Mouse (Mus musculus) forebrain, embryonic 14.5 days (tissue): ENCODE data around the gene Anapc5. TPM values are rescaled to one million over a fixed set of nuclear protein-coding genes. Genes with fewer than 3 reads are reported as not detected.

Source experiments
- ATAC-seq: fragments of 200-750 bp; cut with Nextera tagmentation; 2 replicates; pipeline ENCODE4 v1.8.0; 2017; ENCODE audit warnings: mild to moderate bottlenecking, moderate library complexity
- DNase-seq: peaks from one replicate; pipeline ENCODE4 v3.0.0-alpha.2; 2015; ENCODE audit warnings: low spot score
- H3K27ac ChIP-seq: fragments of 300-500 bp; sonication (generic); 2 replicates; pipeline ENCODE4 v1.5.1; 2014; ENCODE audit warnings: low read depth, mild to moderate bottlenecking, control low read depth, low read length, moderate library complexity
- H3K27me3 ChIP-seq: fragments of 300-500 bp; sonication (generic); replicated peaks from 2 replicates; pipeline ENCODE4 v1.6.1; 2014; ENCODE audit warnings: low read length, control low read depth, mixed read lengths; ENCODE audit not compliant: control insufficient read depth, insufficient read depth
- H3K36me3 ChIP-seq: fragments of 300-500 bp; sonication (generic); 2 replicates; pipeline ENCODE4 v1.6.1; 2014; ENCODE audit warnings: low read length, control low read depth; ENCODE audit not compliant: control insufficient read depth, insufficient read depth
- H3K4me1 ChIP-seq: fragments of 300-500 bp; sonication (generic); 2 replicates; pipeline ENCODE4 v1.6.1; 2014; ENCODE audit warnings: antibody characterized with exemption, low read length, control low read depth; ENCODE audit not compliant: control insufficient read depth, insufficient read depth
- H3K4me2 ChIP-seq: fragments of 300-500 bp; sonication (generic); 2 replicates; pipeline ENCODE4 v1.6.1; 2014; ENCODE audit warnings: mild to moderate bottlenecking, control low read depth, low read length
- H3K4me3 ChIP-seq: fragments of 300-500 bp; sonication (generic); 2 replicates; pipeline ENCODE4 v1.5.1; 2014; ENCODE audit warnings: low read depth, low read length, control low read depth
- H3K9ac ChIP-seq: fragments of 300-500 bp; sonication (generic); 2 replicates; pipeline ENCODE4 v1.6.1; 2014; ENCODE audit warnings: mild to moderate bottlenecking, low read length, control low read depth, moderate library complexity
- H3K9me3 ChIP-seq: fragments of 300-500 bp; sonication (generic); replicated peaks from 2 replicates; pipeline ENCODE4 v1.6.1; 2016; ENCODE audit warnings: low read length, control low read depth, mixed read lengths; ENCODE audit not compliant: control insufficient read depth
- WGBS: fragments of 180-500 bp; shearing (Covaris S2); extraction: QIAGEN DNeasy Blood & Tissue Kit; methylation state at CpG from one replicate; pipeline ENCODE4 v1.1.7; 2014; 5-methylcytosine and 5-hydroxymethylcytosine counted together
- polyA plus RNA-seq: library from polyadenylated mRNA; unstranded; fragments of >200 nt; fragmentation: Nextera tagmentation; extraction: Ambion mirVana; gene quantifications from 2 replicates; pipeline ENCODE4 v1.2.1, GENCODE M21; 2014

Gene Anapc5
- polyA plus RNA-seq, 1 experiment from 2014 or later: 484 TPM

DNA sequence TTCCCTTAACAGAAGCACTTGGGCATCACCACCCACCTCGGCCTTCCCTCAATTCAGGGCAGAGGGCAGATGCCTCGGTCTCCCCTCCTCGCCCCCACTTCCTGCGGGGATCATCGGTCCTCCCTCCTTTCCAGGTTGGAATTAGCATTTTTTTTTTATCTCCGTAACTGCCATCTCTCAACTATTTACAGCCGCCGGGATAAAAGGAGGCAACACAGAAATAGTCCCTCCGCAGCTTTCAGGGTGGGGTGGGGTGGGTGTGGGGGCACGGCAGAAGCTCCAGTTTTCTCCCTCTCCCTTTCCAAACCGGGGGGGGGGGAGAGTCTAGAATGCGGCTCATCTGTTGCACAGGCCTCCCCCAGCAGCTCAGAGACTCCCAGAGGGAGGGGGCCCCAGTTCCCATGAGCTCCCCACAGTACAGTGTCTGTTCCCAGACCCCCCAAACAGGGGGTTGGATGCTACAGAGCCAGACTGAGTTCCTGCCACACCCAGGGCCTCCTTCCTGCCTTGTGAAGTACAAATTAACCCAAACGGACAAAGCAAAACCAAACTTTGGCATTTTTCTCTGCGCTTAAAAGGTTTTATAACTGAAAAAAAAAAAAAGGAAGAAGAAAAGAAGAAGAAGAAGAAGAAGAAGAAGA is 45.4 kb downstream of the Anapc5 start:
- H3K9ac ChIP-seq: no peak overlapping the region
- 86% methylated on average over 14 of the region's 14 CpGs for WGBS
- no peak for ATAC-seq
- 0 out of 2 replicates have a peak, but pooled peaks cover 2% of the 10 kb centered on the region for H3K4me1 ChIP-seq
- no peak overlapping the region for H3K4me2 ChIP-seq
- H3K4me3 ChIP-seq: no peak overlapping the region
- no peak overlapping the region for H3K27ac ChIP-seq
- 0 out of 2 replicates have a peak, but pooled peaks cover 3% of the 10 kb centered on the region for H3K36me3 ChIP-seq
- no peak for DNase-seq
- no peaks in the 10 kb centered on the region for H3K9me3 ChIP-seq
- H3K27me3 ChIP-seq: no peaks in the 10 kb centered on the region

- Histone ChIP-seq H3K9ac (no peak overlapping the region), H3K4me2 (no peak overlapping the region), H3K27me3 (no peaks in the 10 kb centered on the region), H3K9me3 (no peaks in the 10 kb centered on the region), H3K27ac (no peak overlapping the region), H3K4me3 (no peak overlapping the region), H3K36me3 (0 out of 2 replicates have a peak, but pooled peaks cover 3% of the 10 kb centered on the region), H3K4me1 (0 out of 2 replicates have a peak, but pooled peaks cover 2% of the 10 kb centered on the region)
- WGBS: 81% methylated on average over 28 of the region's 28 CpGs
- DNase-seq (no peak), ATAC-seq (no peak)
Measured at GRCm38 (mm10) chr5:122774743-122775611, 46.2 kb downstream of the Anapc5 start.

GRCm38 (mm10) chr5:122773756-122774155 is 47.4 kb downstream of the Anapc5 start:
- no peak overlapping the region for H3K27ac ChIP-seq
- ATAC-seq (no peak), DNase-seq (peak; percentile 25)
- H3K27me3 ChIP-seq: no peaks in the 10 kb centered on the region
- H3K4me1 ChIP-seq: no peaks in the 10 kb centered on the region
- no peaks in the 10 kb centered on the region for H3K9me3 ChIP-seq
- H3K4me3 ChIP-seq: no peak overlapping the region
- H3K36me3 ChIP-seq: 0 out of 2 replicates have a peak, but pooled peaks cover 7% of the 10 kb centered on the region
- H3K4me2 ChIP-seq: no peak overlapping the region
- no peak overlapping the region for H3K9ac ChIP-seq
- WGBS: 77% methylated on average over 11 of the region's 11 CpGs

DNA sequence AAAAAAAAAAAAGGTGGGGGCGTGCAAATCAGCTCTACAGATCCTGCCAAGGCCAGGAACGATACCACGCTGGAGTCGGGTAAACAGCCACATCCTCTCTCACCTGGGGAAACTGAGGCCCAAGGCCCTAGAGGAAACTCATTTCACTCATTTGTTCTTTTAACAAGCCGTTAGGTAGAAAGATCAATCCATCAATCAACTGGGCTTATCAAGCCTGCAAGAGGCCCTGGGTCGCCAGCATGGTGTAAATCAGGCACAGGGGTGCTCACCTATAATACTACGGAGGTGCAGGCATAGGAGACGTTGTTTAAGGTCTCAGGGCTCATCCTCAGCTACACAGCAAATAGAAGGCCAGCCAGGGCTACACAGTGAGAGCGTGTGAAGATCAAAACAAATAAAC is 49.7 kb downstream of the Anapc5 start:
- Histone ChIP-seq H3K9ac (no peak overlapping the region), H3K27ac (no peak overlapping the region), H3K27me3 (no peaks in the 10 kb centered on the region), H3K9me3 (no peaks in the 10 kb centered on the region), H3K4me1 (no peaks in the 10 kb centered on the region), H3K4me3 (no peak overlapping the region), H3K4me2 (no peak overlapping the region), H3K36me3 (0 out of 2 replicates have a peak, but pooled peaks cover 7% of the 10 kb centered on the region)
- DNase-seq (no peak), ATAC-seq (no peak)
- 94% methylated on average over 9 of the region's 9 CpGs for WGBS

GRCm38 (mm10) chr5:122770806-122771261 is 50.3 kb downstream of the Anapc5 start:
- Histone ChIP-seq H3K9me3 (no peaks in the 10 kb centered on the region), H3K36me3 (0 out of 2 replicates have a peak, but pooled peaks cover 7% of the 10 kb centered on the region), H3K9ac (no peak overlapping the region), H3K27ac (no peak overlapping the region), H3K4me3 (no peak overlapping the region), H3K4me1 (no peaks in the 10 kb centered on the region), H3K4me2 (no peak overlapping the region), H3K27me3 (no peaks in the 10 kb centered on the region)
- no peak for ATAC-seq
- 84% methylated on average over 10 of the region's 10 CpGs for WGBS
- DNase-seq: no peak

GRCm38 (mm10) chr5:122770304-122770703 is 50.8 kb downstream of the Anapc5 start:
- Histone ChIP-seq H3K9ac (no peak overlapping the region), H3K27me3 (no peaks in the 10 kb centered on the region), H3K4me1 (no peaks in the 10 kb centered on the region), H3K9me3 (no peaks in the 10 kb centered on the region), H3K27ac (no peak overlapping the region), H3K4me3 (no peak overlapping the region), H3K36me3 (0 out of 2 replicates have a peak, but pooled peaks cover 7% of the 10 kb centered on the region), H3K4me2 (no peak overlapping the region)
- 80% methylated on average over 7 of the region's 7 CpGs for WGBS
- ATAC-seq (no peak), DNase-seq (no peak)

GRCm38 (mm10) chr5:122769101-122769568 is 52.0 kb downstream of the Anapc5 start:
- no peaks in the 10 kb centered on the region for H3K9me3 ChIP-seq
- H3K4me1 ChIP-seq: no peaks in the 10 kb centered on the region
- H3K27me3 ChIP-seq: no peaks in the 10 kb centered on the region
- H3K9ac ChIP-seq: no peak overlapping the region
- 0 out of 2 replicates have a peak, but pooled peaks cover 7% of the 10 kb centered on the region for H3K36me3 ChIP-seq
- DNase-seq (no peak), ATAC-seq (no peak)
- H3K27ac ChIP-seq: no peak overlapping the region
- H3K4me2 ChIP-seq: no peak overlapping the region
- no peak overlapping the region for H3K4me3 ChIP-seq
- WGBS: 86% methylated on average over 15 of the region's 15 CpGs

DNA sequence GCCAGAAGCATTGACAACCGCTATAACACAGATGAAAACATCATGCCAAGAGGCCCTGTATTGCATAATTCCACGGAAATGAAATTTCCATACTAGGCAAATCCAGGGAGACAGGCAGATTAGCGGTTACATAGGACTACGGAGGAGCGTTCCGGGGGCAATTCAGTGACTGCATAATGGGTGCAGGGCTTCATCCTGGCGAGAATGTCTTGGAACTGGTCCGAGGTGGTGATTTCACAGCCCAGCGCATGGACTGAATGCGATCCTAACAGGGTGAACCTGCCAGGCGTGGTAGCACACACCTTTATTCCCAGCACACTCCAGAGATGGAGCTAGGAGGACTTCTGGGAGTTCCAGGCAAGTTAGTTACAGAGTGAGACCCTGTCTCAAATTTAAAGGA is 53.9 kb downstream of the Anapc5 start:
- Histone ChIP-seq H3K9ac (no peak overlapping the region), H3K4me3 (no peak overlapping the region), H3K4me1 (no peaks in the 10 kb centered on the region), H3K27ac (no peak overlapping the region), H3K27me3 (no peaks in the 10 kb centered on the region), H3K9me3 (no peaks in the 10 kb centered on the region), H3K36me3 (peaks cover 22% of the 10 kb centered on the region), H3K4me2 (no peak overlapping the region)
- DNase-seq: no peak
- no peak for ATAC-seq
- WGBS: 78% methylated on average over 11 of the region's 11 CpGs
